Mouse (Mus musculus): ENCODE data around the gene Acox3. TPM values are rescaled to one million over a fixed set of nuclear protein-coding genes. Genes with fewer than 3 reads are reported as not detected.

Acox3 gene
- polyA plus RNA-seq, 1 experiment, result 36.0 TPM

GRCm38 (mm10) chr5:35592824-35593223 lies 10.0 kb downstream of the Acox3 start:
- H3K27ac ChIP-seq (ENCODE audit: insufficient read depth, low read depth, low read length), result no peak overlapping the region
- TF ChIP-seq CTCF (IDR thresholded peaks at IDR 0.05; ENCODE audit: extremely low read depth, insufficient read length, insufficient replicate concordance, low read depth, low read length) (no peak), POLR2A (IDR thresholded peaks at IDR 0.05; ENCODE audit: low read depth, low read length) (no peak)
- peaks cover 12% of the 10 kb centered on the region for H3K4me1 ChIP-seq (ENCODE audit: control insufficient read depth, insufficient read depth, insufficient read length, low read length)
- peaks cover 57% of the 10 kb centered on the region for H3K36me3 ChIP-seq (ENCODE audit: control insufficient read depth, insufficient read depth, low read length)
- no peak overlapping the region for H3K4me3 ChIP-seq (ENCODE audit: low read depth, low read length)
- H3K27me3 ChIP-seq (ENCODE audit: control insufficient read depth, insufficient read depth, low read length), result no peaks in the 10 kb centered on the region
- WGBS, result 29% methylated on average over 4 of the region's 4 CpGs

GRCm38 (mm10) chr5:35593272-35593671 lies 10.4 kb downstream of the Acox3 start:
- TF ChIP-seq POLR2A (IDR thresholded peaks at IDR 0.05; ENCODE audit: low read depth, low read length) (no peak), CTCF (IDR thresholded peaks at IDR 0.05; ENCODE audit: extremely low read depth, insufficient read length, insufficient replicate concordance, low read depth, low read length) (no peak)

GRCm38 (mm10) chr5:35594768-35595167 lies 11.9 kb downstream of the Acox3 start:
- H3K4me3 ChIP-seq (ENCODE audit: low read depth, low read length), result no peak overlapping the region
- no peaks in the 10 kb centered on the region for H3K27me3 ChIP-seq (ENCODE audit: control insufficient read depth, insufficient read depth, low read length)
- H3K36me3 ChIP-seq (ENCODE audit: control insufficient read depth, insufficient read depth, low read length), result peaks cover 53% of the 10 kb centered on the region
- TF ChIP-seq CTCF (IDR thresholded peaks at IDR 0.05; ENCODE audit: extremely low read depth, insufficient read length, insufficient replicate concordance, low read depth, low read length), result no peak
- no peak for TF ChIP-seq POLR2A (IDR thresholded peaks at IDR 0.05; ENCODE audit: low read depth, low read length)
- H3K27ac ChIP-seq (ENCODE audit: insufficient read depth, low read depth, low read length), result no peak overlapping the region
- WGBS, result 96% methylated on average over 4 of the region's 4 CpGs
- peaks cover 12% of the 10 kb centered on the region for H3K4me1 ChIP-seq (ENCODE audit: control insufficient read depth, insufficient read depth, insufficient read length, low read length)

More at GRCm38 (mm10) chr5:35593272-35593671, 10.4 kb downstream of the Acox3 start:
- Histone ChIP-seq H3K36me3 (ENCODE audit: control insufficient read depth, insufficient read depth, low read length) (peaks cover 57% of the 10 kb centered on the region), H3K4me1 (ENCODE audit: control insufficient read depth, insufficient read depth, insufficient read length, low read length) (peaks cover 12% of the 10 kb centered on the region), H3K27me3 (ENCODE audit: control insufficient read depth, insufficient read depth, low read length) (no peaks in the 10 kb centered on the region), H3K4me3 (ENCODE audit: low read depth, low read length) (no peak overlapping the region), H3K27ac (ENCODE audit: insufficient read depth, low read depth, low read length) (no peak overlapping the region)
- WGBS, result 86% methylated on average over 6 of the region's 6 CpGs

- no peak overlapping the region for H3K4me3 ChIP-seq (ENCODE audit: low read depth, low read length)
- H3K4me1 ChIP-seq (ENCODE audit: control insufficient read depth, insufficient read depth, insufficient read length, low read length), result peaks cover 12% of the 10 kb centered on the region
- peaks cover 56% of the 10 kb centered on the region for H3K36me3 ChIP-seq (ENCODE audit: control insufficient read depth, insufficient read depth, low read length)
- TF ChIP-seq POLR2A (IDR thresholded peaks at IDR 0.05; ENCODE audit: low read depth, low read length) (no peak), CTCF (IDR thresholded peaks at IDR 0.05; ENCODE audit: extremely low read depth, insufficient read length, insufficient replicate concordance, low read depth, low read length) (peak; percentile 99)
- H3K27ac ChIP-seq (ENCODE audit: insufficient read depth, low read depth, low read length), result no peak overlapping the region
- no peaks in the 10 kb centered on the region for H3K27me3 ChIP-seq (ENCODE audit: control insufficient read depth, insufficient read depth, low read length)
- 22% methylated on average over 4 of the region's 4 CpGs for WGBS
Observed at GRCm38 (mm10) chr5:35595706-35596105, 12.9 kb downstream of the Acox3 start.

- no peak overlapping the region for H3K4me3 ChIP-seq (ENCODE audit: low read depth, low read length)
- peaks cover 58% of the 10 kb centered on the region for H3K36me3 ChIP-seq (ENCODE audit: control insufficient read depth, insufficient read depth, low read length)
- H3K4me1 ChIP-seq (ENCODE audit: control insufficient read depth, insufficient read depth, insufficient read length, low read length), result peaks cover 11% of the 10 kb centered on the region
- 84% methylated on average over 18 of the region's 18 CpGs for WGBS
- H3K27ac ChIP-seq (ENCODE audit: insufficient read depth, low read depth, low read length), result no peak overlapping the region
- TF ChIP-seq CTCF (IDR thresholded peaks at IDR 0.05; ENCODE audit: extremely low read depth, insufficient read length, insufficient replicate concordance, low read depth, low read length) (no peak), POLR2A (IDR thresholded peaks at IDR 0.05; ENCODE audit: low read depth, low read length) (no peak)
- no peaks in the 10 kb centered on the region for H3K27me3 ChIP-seq (ENCODE audit: control insufficient read depth, insufficient read depth, low read length)
Observed at GRCm38 (mm10) chr5:35596169-35597160, 13.6 kb downstream of the Acox3 start.

GRCm38 (mm10) chr5:35600233-35600632 lies 17.4 kb downstream of the Acox3 start:
- Histone ChIP-seq H3K27ac (ENCODE audit: insufficient read depth, low read depth, low read length) (no peak overlapping the region), H3K4me1 (ENCODE audit: control insufficient read depth, insufficient read depth, insufficient read length, low read length) (no peaks in the 10 kb centered on the region), H3K36me3 (ENCODE audit: control insufficient read depth, insufficient read depth, low read length) (peaks cover 62% of the 10 kb centered on the region), H3K4me3 (ENCODE audit: low read depth, low read length) (no peak overlapping the region), H3K27me3 (ENCODE audit: control insufficient read depth, insufficient read depth, low read length) (no peaks in the 10 kb centered on the region)
- no peak for TF ChIP-seq POLR2A (IDR thresholded peaks at IDR 0.05; ENCODE audit: low read depth, low read length)
- no peak for TF ChIP-seq CTCF (IDR thresholded peaks at IDR 0.05; ENCODE audit: extremely low read depth, insufficient read length, insufficient replicate concordance, low read depth, low read length)
- 93% methylated on average over 11 of the region's 11 CpGs for WGBS

GRCm38 (mm10) chr5:35601526-35601925 lies 18.7 kb downstream of the Acox3 start:
- Histone ChIP-seq H3K27me3 (ENCODE audit: control insufficient read depth, insufficient read depth, low read length) (no peaks in the 10 kb centered on the region), H3K27ac (ENCODE audit: insufficient read depth, low read depth, low read length) (no peak overlapping the region), H3K36me3 (ENCODE audit: control insufficient read depth, insufficient read depth, low read length) (peaks cover 58% of the 10 kb centered on the region), H3K4me1 (ENCODE audit: control insufficient read depth, insufficient read depth, insufficient read length, low read length) (no peaks in the 10 kb centered on the region), H3K4me3 (ENCODE audit: low read depth, low read length) (no peak overlapping the region)
- no peak for TF ChIP-seq CTCF (IDR thresholded peaks at IDR 0.05; ENCODE audit: extremely low read depth, insufficient read length, insufficient replicate concordance, low read depth, low read length)
- no peak for TF ChIP-seq POLR2A (IDR thresholded peaks at IDR 0.05; ENCODE audit: low read depth, low read length)
- 87% methylated on average over 8 of the region's 8 CpGs for WGBS

Data from small intestine, adult 2 months (tissue).